Mouse (Mus musculus) C2C12 (cell line): Measurements from ENCODE around the gene Wfikkn1.

Experiments used
- CEBPB ChIP-seq: IDR thresholded peaks from one replicate; pipeline ENCODE4 v1.6.1; 2011; ENCODE audit warnings: low read depth, mild to moderate bottlenecking, control low read depth, moderate library complexity
- CTCF ChIP-seq: IDR thresholded peaks from one replicate; pipeline ENCODE4 v1.5.1; 2011; ENCODE audit not compliant: control insufficient read depth, insufficient read depth, insufficient read length
- FOSL1 ChIP-seq: IDR thresholded peaks from one replicate; pipeline ENCODE4 v1.8.0; 2011; ENCODE audit warnings: mild to moderate bottlenecking, low read length; ENCODE audit not compliant: poor library complexity, insufficient read depth, severe bottlenecking
- MAX ChIP-seq: IDR thresholded peaks from one replicate; pipeline ENCODE4 v1.6.1; 2011; ENCODE audit warnings: mild to moderate bottlenecking, control low read depth
- MYOD1 ChIP-seq: IDR thresholded peaks from one replicate; pipeline ENCODE4 v1.6.1; 2011; ENCODE audit warnings: low read depth; ENCODE audit not compliant: control insufficient read depth, insufficient read length
- USF1 ChIP-seq: IDR thresholded peaks from one replicate; pipeline ENCODE4 v1.6.1; 2011; ENCODE audit warnings: low read depth, mild to moderate bottlenecking, control low read depth, moderate library complexity

DNA sequence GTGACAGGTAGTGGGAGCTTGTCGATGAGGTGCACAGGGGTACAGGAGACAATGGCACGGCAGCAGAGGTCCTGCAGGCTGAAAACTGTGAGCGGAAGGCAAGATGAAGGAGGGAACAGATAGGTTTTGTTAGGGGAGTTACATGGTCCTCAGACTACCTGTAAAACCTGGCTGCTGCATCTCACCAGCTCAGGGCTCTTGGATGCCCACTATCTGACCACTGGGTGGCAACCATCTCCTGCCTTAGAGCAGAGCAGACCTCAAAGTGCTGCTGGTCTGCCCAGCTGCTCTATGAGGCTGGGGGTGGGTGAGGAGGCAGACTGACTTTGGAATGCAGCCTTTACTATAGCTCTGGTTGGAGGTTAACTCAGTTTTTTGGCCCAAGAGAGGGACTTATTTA, 3.2 kb upstream of the Wfikkn1 start:
- TF ChIP-seq CTCF (no peak), FOSL1 (no peak), MYOD1 (no peak), MAX (no peak), CEBPB (no peak), USF1 (no peak)
